Mouse (Mus musculus): ENCODE measurements around the gene Arap1. TPM values are rescaled to one million over a fixed set of nuclear protein-coding genes. Genes with fewer than 3 reads are reported as not detected.

Gene Arap1
- polyA plus RNA-seq, 1 experiment = 31.5 TPM

DNA sequence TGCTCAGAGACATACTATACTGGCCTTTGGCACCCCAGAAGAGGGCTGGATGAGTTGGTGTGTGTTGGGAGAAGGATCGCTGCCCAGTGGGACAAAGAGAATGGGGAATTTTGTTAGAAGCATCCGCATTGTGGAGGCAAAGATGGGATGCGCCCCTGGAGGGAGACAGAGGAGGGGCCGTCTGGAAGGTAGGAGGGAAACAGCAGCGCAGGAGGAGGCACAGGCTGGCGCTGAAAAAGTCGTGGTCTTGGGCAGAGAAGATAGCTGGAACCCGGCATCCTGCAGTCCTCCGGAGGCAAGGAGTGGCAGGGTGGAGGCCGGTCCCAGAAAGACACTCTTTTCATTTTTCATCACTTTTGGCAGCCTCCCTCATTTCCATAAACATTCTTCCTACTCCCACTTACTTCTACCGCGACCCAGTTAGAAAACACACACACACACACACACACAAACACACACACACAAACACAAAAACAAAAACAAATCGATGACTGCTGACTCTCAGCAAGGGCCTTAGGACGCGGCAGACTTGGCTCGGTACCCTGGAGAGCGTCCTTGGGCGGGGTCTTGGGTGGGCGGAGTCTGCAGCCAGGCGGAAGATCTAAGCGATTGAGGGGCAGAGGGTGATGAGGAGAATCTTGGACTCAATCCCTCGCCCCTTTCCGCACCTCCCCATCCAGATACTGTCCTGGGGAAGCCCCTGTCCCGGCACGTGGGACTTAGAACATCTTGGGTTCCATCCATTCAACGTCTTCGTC is 71.3 kb downstream of the Arap1 start:
- TF ChIP-seq POLR2A (IDR thresholded peaks at IDR 0.05; ENCODE audit: insufficient read depth, low read length) (no peak), EP300 (IDR thresholded peaks at IDR 0.05; ENCODE audit: insufficient read depth, low read depth, low read length) (no peak), CTCF (IDR thresholded peaks at IDR 0.05; ENCODE audit: low read depth, low read length) (no peak)
- H3K9ac ChIP-seq (ENCODE audit: low read depth, poor library complexity, severe bottlenecking) = no peak overlapping the region
- no peaks in the 10 kb centered on the region for H3K27me3 ChIP-seq (ENCODE audit: control insufficient read depth, insufficient read depth, low read length, poor library complexity, severe bottlenecking)
- H3K36me3 ChIP-seq (ENCODE audit: control insufficient read depth, insufficient read depth, low read length, poor library complexity, severe bottlenecking) = no peaks in the 10 kb centered on the region
- no peaks in the 10 kb centered on the region for H3K9me3 ChIP-seq (replicated peaks; ENCODE audit: control insufficient read depth, insufficient read depth, low read length, poor library complexity, severe bottlenecking)
- H3K4me3 ChIP-seq (ENCODE audit: low read depth, low read length) = no peak overlapping the region
- no peak overlapping the region for H3K27ac ChIP-seq (ENCODE audit: insufficient read depth, low read length)
- no peaks in the 10 kb centered on the region for H3K4me1 ChIP-seq (ENCODE audit: control insufficient read depth, insufficient read depth, low read length)

DNA sequence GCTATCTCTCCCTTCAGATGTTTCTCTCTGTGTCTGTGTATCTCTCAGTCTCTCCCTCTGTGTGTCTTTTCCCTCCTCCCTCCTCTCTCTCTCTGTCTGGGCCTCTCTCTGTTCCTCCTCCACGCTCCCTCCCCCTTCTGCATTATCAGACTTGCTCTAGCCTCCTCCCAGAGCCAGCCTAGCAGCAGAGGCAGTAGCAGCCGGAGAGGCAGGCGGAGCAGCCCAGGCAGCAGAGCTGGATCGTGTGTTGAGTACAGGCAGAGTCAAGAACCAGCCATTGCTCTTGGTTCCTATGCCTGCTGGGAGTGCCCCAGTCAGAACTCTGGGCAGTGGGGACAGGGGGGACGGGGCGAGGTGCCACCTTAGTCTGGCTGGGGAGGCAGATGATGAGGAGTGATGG is 73.7 kb downstream of the Arap1 start, which contains the start of gene Pde2a:
Gene Pde2a, plus strand, starts transcription at position 163 of the 400 bp plus-strand sequence.
- no peaks in the 10 kb centered on the region for H3K27me3 ChIP-seq (ENCODE audit: control insufficient read depth, insufficient read depth, low read length, poor library complexity, severe bottlenecking)
- H3K27ac ChIP-seq (ENCODE audit: insufficient read depth, low read length) = no peak within 1 kb of the TSS
- TF ChIP-seq POLR2A (IDR thresholded peaks at IDR 0.05; ENCODE audit: insufficient read depth, low read length) (no peak), EP300 (IDR thresholded peaks at IDR 0.05; ENCODE audit: insufficient read depth, low read depth, low read length) (no peak), CTCF (IDR thresholded peaks at IDR 0.05; ENCODE audit: low read depth, low read length) (no peak)
- H3K36me3 ChIP-seq (ENCODE audit: control insufficient read depth, insufficient read depth, low read length, poor library complexity, severe bottlenecking) = no peaks in the 10 kb centered on the region
- no peak within 1 kb of the TSS for H3K4me3 ChIP-seq (ENCODE audit: low read depth, low read length)
- H3K9me3 ChIP-seq (replicated peaks; ENCODE audit: control insufficient read depth, insufficient read depth, low read length, poor library complexity, severe bottlenecking) = no peaks in the 10 kb centered on the region
- H3K9ac ChIP-seq (ENCODE audit: low read depth, poor library complexity, severe bottlenecking) = no peak within 1 kb of the TSS
- no peaks in the 10 kb centered on the region for H3K4me1 ChIP-seq (ENCODE audit: control insufficient read depth, insufficient read depth, low read length)

DNA sequence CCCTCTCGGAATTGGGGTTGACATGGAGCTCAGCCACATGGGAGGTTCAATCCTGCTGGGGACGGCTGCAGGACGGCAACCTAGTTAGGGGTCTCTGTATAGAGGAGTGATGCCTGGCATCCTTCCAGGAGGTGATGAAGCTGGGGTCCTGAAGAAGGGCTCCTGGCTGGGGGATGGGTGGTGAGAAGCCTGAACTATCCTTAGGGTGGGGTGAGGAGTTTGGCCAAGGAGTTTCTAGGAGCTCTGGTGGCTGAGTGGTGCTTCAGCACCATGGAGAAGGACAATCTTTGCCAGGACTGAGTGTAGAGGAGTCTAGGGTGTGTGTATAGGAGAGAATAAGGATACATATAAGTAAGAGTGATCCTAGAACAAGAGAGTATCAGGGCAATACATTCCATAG is 74.2 kb downstream of the Arap1 start:
- Histone ChIP-seq H3K27me3 (ENCODE audit: control insufficient read depth, insufficient read depth, low read length, poor library complexity, severe bottlenecking) (no peaks in the 10 kb centered on the region), H3K9me3 (replicated peaks; ENCODE audit: control insufficient read depth, insufficient read depth, low read length, poor library complexity, severe bottlenecking) (no peaks in the 10 kb centered on the region), H3K4me3 (ENCODE audit: low read depth, low read length) (no peak overlapping the region), H3K27ac (ENCODE audit: insufficient read depth, low read length) (no peak overlapping the region), H3K9ac (ENCODE audit: low read depth, poor library complexity, severe bottlenecking) (no peak overlapping the region), H3K36me3 (ENCODE audit: control insufficient read depth, insufficient read depth, low read length, poor library complexity, severe bottlenecking) (no peaks in the 10 kb centered on the region), H3K4me1 (ENCODE audit: control insufficient read depth, insufficient read depth, low read length) (no peaks in the 10 kb centered on the region)
- TF ChIP-seq CTCF (IDR thresholded peaks at IDR 0.05; ENCODE audit: low read depth, low read length) (no peak), EP300 (IDR thresholded peaks at IDR 0.05; ENCODE audit: insufficient read depth, low read depth, low read length) (no peak), POLR2A (IDR thresholded peaks at IDR 0.05; ENCODE audit: insufficient read depth, low read length) (no peak)

DNA sequence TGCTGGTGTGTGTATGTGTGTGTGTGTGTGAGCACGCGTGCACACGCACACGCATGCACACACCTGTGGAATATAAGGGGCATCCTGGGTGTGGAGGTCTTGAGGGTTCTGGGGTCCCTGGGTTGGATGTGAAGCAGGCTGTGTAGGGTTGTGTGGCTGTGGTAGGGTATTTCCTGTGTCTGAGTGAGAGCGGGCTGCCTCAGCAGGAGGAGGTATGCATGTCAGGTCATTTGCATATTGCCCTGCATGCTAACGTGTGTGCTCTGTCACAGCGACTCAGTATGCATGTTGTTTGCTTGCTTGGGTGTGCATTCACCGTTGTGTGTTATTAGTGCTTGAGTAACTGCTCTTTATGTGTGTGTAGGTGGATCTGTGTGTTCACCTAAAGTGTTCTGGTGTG is 74.8 kb downstream of the Arap1 start:
- no peak for TF ChIP-seq CTCF (IDR thresholded peaks at IDR 0.05; ENCODE audit: low read depth, low read length)
- TF ChIP-seq POLR2A (IDR thresholded peaks at IDR 0.05; ENCODE audit: insufficient read depth, low read length) = no peak
- TF ChIP-seq EP300 (IDR thresholded peaks at IDR 0.05; ENCODE audit: insufficient read depth, low read depth, low read length) = no peak
- Histone ChIP-seq H3K27me3 (ENCODE audit: control insufficient read depth, insufficient read depth, low read length, poor library complexity, severe bottlenecking) (no peaks in the 10 kb centered on the region), H3K36me3 (ENCODE audit: control insufficient read depth, insufficient read depth, low read length, poor library complexity, severe bottlenecking) (no peaks in the 10 kb centered on the region), H3K9ac (ENCODE audit: low read depth, poor library complexity, severe bottlenecking) (no peak overlapping the region), H3K4me3 (ENCODE audit: low read depth, low read length) (no peak overlapping the region), H3K27ac (ENCODE audit: insufficient read depth, low read length) (no peak overlapping the region), H3K9me3 (replicated peaks; ENCODE audit: control insufficient read depth, insufficient read depth, low read length, poor library complexity, severe bottlenecking) (no peaks in the 10 kb centered on the region), H3K4me1 (ENCODE audit: control insufficient read depth, insufficient read depth, low read length) (no peaks in the 10 kb centered on the region)

DNA sequence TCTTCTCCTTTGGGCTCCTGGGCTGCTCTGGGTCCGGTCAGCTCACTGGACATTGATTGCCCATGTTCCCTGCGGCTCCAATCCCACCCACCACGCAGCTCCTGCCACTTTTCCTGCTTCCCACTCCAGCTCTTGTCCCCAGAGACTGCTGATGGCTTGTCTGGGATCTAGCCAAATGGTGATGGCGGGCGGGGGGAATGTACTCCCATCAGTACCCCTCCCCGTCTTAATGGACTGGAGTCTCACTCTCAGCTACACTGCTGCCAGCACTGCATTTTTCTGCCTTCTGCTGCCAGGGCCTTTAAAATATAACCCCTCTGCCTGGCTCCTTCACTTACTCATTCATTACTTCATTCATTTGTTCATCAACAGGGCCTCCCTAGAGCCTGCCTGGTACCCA is 76.1 kb downstream of the Arap1 start:
- H3K9ac ChIP-seq (ENCODE audit: low read depth, poor library complexity, severe bottlenecking) = no peak overlapping the region
- no peak overlapping the region for H3K27ac ChIP-seq (ENCODE audit: insufficient read depth, low read length)
- H3K9me3 ChIP-seq (replicated peaks; ENCODE audit: control insufficient read depth, insufficient read depth, low read length, poor library complexity, severe bottlenecking) = no peaks in the 10 kb centered on the region
- TF ChIP-seq POLR2A (IDR thresholded peaks at IDR 0.05; ENCODE audit: insufficient read depth, low read length) (no peak), EP300 (IDR thresholded peaks at IDR 0.05; ENCODE audit: insufficient read depth, low read depth, low read length) (no peak), CTCF (IDR thresholded peaks at IDR 0.05; ENCODE audit: low read depth, low read length) (no peak)
- H3K36me3 ChIP-seq (ENCODE audit: control insufficient read depth, insufficient read depth, low read length, poor library complexity, severe bottlenecking) = no peaks in the 10 kb centered on the region
- H3K4me1 ChIP-seq (ENCODE audit: control insufficient read depth, insufficient read depth, low read length) = no peaks in the 10 kb centered on the region
- H3K27me3 ChIP-seq (ENCODE audit: control insufficient read depth, insufficient read depth, low read length, poor library complexity, severe bottlenecking) = no peaks in the 10 kb centered on the region
- no peak overlapping the region for H3K4me3 ChIP-seq (ENCODE audit: low read depth, low read length)

DNA sequence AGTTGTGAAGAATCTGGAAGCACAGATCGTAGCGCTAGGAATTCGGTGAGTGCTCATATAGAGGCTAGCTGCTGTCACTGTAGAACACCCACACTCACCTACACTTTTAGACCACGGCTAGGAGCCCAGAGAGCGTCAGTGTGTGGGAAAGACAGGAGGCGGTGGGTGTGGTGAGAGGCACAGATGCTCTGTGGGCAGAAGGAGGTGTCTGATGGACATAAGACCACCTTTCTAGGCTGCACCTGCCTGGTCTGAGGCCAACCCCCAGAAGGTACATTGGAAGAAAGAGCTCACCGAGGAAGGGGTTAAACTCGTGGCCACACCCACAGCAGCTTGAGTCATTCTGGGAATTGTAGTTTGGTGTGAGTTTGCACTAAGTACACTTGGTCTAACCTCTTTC is 78.8 kb downstream of the Arap1 start:
- Histone ChIP-seq H3K36me3 (ENCODE audit: control insufficient read depth, insufficient read depth, low read length, poor library complexity, severe bottlenecking) (no peaks in the 10 kb centered on the region), H3K9me3 (replicated peaks; ENCODE audit: control insufficient read depth, insufficient read depth, low read length, poor library complexity, severe bottlenecking) (no peaks in the 10 kb centered on the region), H3K27me3 (ENCODE audit: control insufficient read depth, insufficient read depth, low read length, poor library complexity, severe bottlenecking) (no peaks in the 10 kb centered on the region), H3K9ac (ENCODE audit: low read depth, poor library complexity, severe bottlenecking) (no peak overlapping the region), H3K27ac (ENCODE audit: insufficient read depth, low read length) (no peak overlapping the region), H3K4me3 (ENCODE audit: low read depth, low read length) (no peak overlapping the region), H3K4me1 (ENCODE audit: control insufficient read depth, insufficient read depth, low read length) (no peaks in the 10 kb centered on the region)
- no peak for TF ChIP-seq CTCF (IDR thresholded peaks at IDR 0.05; ENCODE audit: low read depth, low read length)
- TF ChIP-seq EP300 (IDR thresholded peaks at IDR 0.05; ENCODE audit: insufficient read depth, low read depth, low read length) = no peak
- TF ChIP-seq POLR2A (IDR thresholded peaks at IDR 0.05; ENCODE audit: insufficient read depth, low read length) = no peak
